Mouse (Mus musculus) thymus, adult 2 months (tissue): ENCODE measurements around the gene Fam161a.

ENCODE experiments used
- CTCF ChIP-seq: fragments of 200-500 bp; IDR thresholded peaks from 2 replicates; pipeline ENCODE4 v1.5.1; 2012; ENCODE audit warnings: mild to moderate bottlenecking, control low read depth, low read length, moderate library complexity, borderline replicate concordance; ENCODE audit not compliant: control insufficient read depth, poor library complexity, insufficient read depth; ENCODE audit errors: extremely low read depth
- POLR2A ChIP-seq: fragments of 200-500 bp; IDR thresholded peaks from 2 replicates; pipeline ENCODE4 v1.6.1; 2012; ENCODE audit warnings: mild to moderate bottlenecking, low read length, control low read depth, moderate library complexity; ENCODE audit not compliant: control insufficient read depth, poor library complexity, insufficient read depth; ENCODE audit errors: extremely low read depth

GRCm38 (mm10) chr11:22998308-22998707 lies 9.0 kb upstream of the Fam161a start:
- TF ChIP-seq CTCF (no peak), POLR2A (no peak)
